Mouse (Mus musculus): ENCODE results near the gene Brd1. TPM values are rescaled to one million over a fixed set of nuclear protein-coding genes. Genes with fewer than 3 reads are reported as not detected.
A peak's percentile ranks its signal among the peaks of the same experiment; 100 is the strongest.
"Not testable (repeated sequence)": the region's sequence is repeated elsewhere in the genome, so short reads cannot be mapped to it uniquely, and the experiment has no call there.

Brd1 gene
- total and polyA plus RNA-seq, 2 experiments from 2014 or later, result 13.1 to 45.2 TPM

- DNase-seq (ENCODE audit: low spot score), result no peak
- peaks cover 11% of the 10 kb centered on the region; the same call in 1 of the 2 replicates for H3K36me3 ChIP-seq (ENCODE audit: insufficient read depth, low read length)
- H3K27me3 ChIP-seq (ENCODE audit: insufficient read depth, low read length), result no peaks in the 10 kb centered on the region
- no peak for TF ChIP-seq CTCF (IDR thresholded peaks at IDR 0.05; ENCODE audit: low read depth)
- ATAC-seq, result no peak
- no peaks in the 10 kb centered on the region for H3K9me3 ChIP-seq (ENCODE audit: low read length)
- H3K4me3 ChIP-seq (ENCODE audit: low read length), result no peak overlapping the region
- peaks cover 12% of the 10 kb centered on the region; the same call in 1 of the 2 replicates for H3K4me1 ChIP-seq (ENCODE audit: insufficient read depth, low read length)
- H3K4me2 ChIP-seq (ENCODE audit: low read depth, low read length), result no peak overlapping the region
- 92% methylated on average over 2 of the region's 2 CpGs for WGBS
- H3K27ac ChIP-seq, result no peak overlapping the region
- H3K9ac ChIP-seq (replicated peaks; ENCODE audit: low read length), result no peak overlapping the region
Observed at GRCm38 (mm10) chr15:88754896-88755295, 20.9 kb upstream of the Brd1 start.

- under 1% methylated on average over 8 of the region's 8 CpGs for WGBS
- Histone ChIP-seq H3K27ac (peak overlapping the region; percentile 89), H3K9ac (replicated peaks; ENCODE audit: low read length) (peak overlapping the region; percentile 82), H3K36me3 (ENCODE audit: insufficient read depth, low read length) (peaks cover 1% of the 10 kb centered on the region; the same call in 1 of the 2 replicates), H3K4me1 (ENCODE audit: insufficient read depth, low read length) (peaks cover 12% of the 10 kb centered on the region; the same call in 1 of the 2 replicates), H3K4me3 (ENCODE audit: low read length) (peak overlapping the region; percentile 77), H3K9me3 (ENCODE audit: low read length) (no peaks in the 10 kb centered on the region), H3K4me2 (ENCODE audit: low read depth, low read length) (peak overlapping the region; percentile 84), H3K27me3 (ENCODE audit: insufficient read depth, low read length) (no peaks in the 10 kb centered on the region)
- TF ChIP-seq CTCF (IDR thresholded peaks at IDR 0.05; ENCODE audit: low read depth), result no peak
- no peak for ATAC-seq
- DNase-seq (ENCODE audit: low spot score), result no peak
Observed at GRCm38 (mm10) chr15:88752403-88752733, 18.3 kb upstream of the Brd1 start.

- peak within 1 kb of the TSS; percentile 89 for H3K27ac ChIP-seq
- WGBS, result 1% methylated on average over 81 of the region's 119 CpGs
- DNase-seq (ENCODE audit: low spot score) (peak; percentile 61), ATAC-seq (peak; percentile 37)
- H3K9ac ChIP-seq (replicated peaks; ENCODE audit: low read length), result peak within 1 kb of the TSS; percentile 82
- H3K4me2 ChIP-seq (ENCODE audit: low read depth, low read length), result peak within 1 kb of the TSS; percentile 84
- no peaks in the 10 kb centered on the region for H3K9me3 ChIP-seq (ENCODE audit: low read length)
- no peaks in the 10 kb centered on the region for H3K36me3 ChIP-seq (ENCODE audit: insufficient read depth, low read length)
- peaks cover 12% of the 10 kb centered on the region; the same call in 1 of the 2 replicates for H3K4me1 ChIP-seq (ENCODE audit: insufficient read depth, low read length)
- TF ChIP-seq CTCF (IDR thresholded peaks at IDR 0.05; ENCODE audit: low read depth), result no peak
- no peaks in the 10 kb centered on the region for H3K27me3 ChIP-seq (ENCODE audit: insufficient read depth, low read length)
- H3K4me3 ChIP-seq (ENCODE audit: low read length), result peak within 1 kb of the TSS; percentile 77
Observed at GRCm38 (mm10) chr15:88751564-88752402, 17.8 kb upstream of the Brd1 start, which contains the start of gene Zbed4. Zbed4 (plus strand) TSS chr15:88751660.

GRCm38 (mm10) chr15:88750677-88751563 is 16.9 kb upstream of the Brd1 start:
- peak overlapping the region; percentile 89 for H3K27ac ChIP-seq

GRCm38 (mm10) chr15:88750032-88750431 is 16.0 kb upstream of the Brd1 start:
- WGBS, result 96% methylated on average over 10 of the region's 10 CpGs
- ATAC-seq (no peak), DNase-seq (ENCODE audit: low spot score) (no peak)
- H3K27me3 ChIP-seq (ENCODE audit: insufficient read depth, low read length), result no peaks in the 10 kb centered on the region
- no peak overlapping the region for H3K27ac ChIP-seq
- no peak overlapping the region for H3K4me2 ChIP-seq (ENCODE audit: low read depth, low read length)
- no peaks in the 10 kb centered on the region for H3K9me3 ChIP-seq (ENCODE audit: low read length)
- H3K36me3 ChIP-seq (ENCODE audit: insufficient read depth, low read length), result no peaks in the 10 kb centered on the region
- H3K4me1 ChIP-seq (ENCODE audit: insufficient read depth, low read length), result peaks cover 12% of the 10 kb centered on the region; the same call in 1 of the 2 replicates
- no peak for TF ChIP-seq CTCF (IDR thresholded peaks at IDR 0.05; ENCODE audit: low read depth)
- no peak overlapping the region for H3K9ac ChIP-seq (replicated peaks; ENCODE audit: low read length)
- no peak overlapping the region for H3K4me3 ChIP-seq (ENCODE audit: low read length)

More at GRCm38 (mm10) chr15:88750677-88751563, 16.9 kb upstream of the Brd1 start:
- WGBS, result 7% methylated on average over 54 of the region's 54 CpGs
- H3K9ac ChIP-seq (replicated peaks; ENCODE audit: low read length), result peak overlapping the region; percentile 82
- peak overlapping the region; percentile 84 for H3K4me2 ChIP-seq (ENCODE audit: low read depth, low read length)
- H3K27me3 ChIP-seq (ENCODE audit: insufficient read depth, low read length), result no peaks in the 10 kb centered on the region
- ATAC-seq (peak; percentile 99), DNase-seq (ENCODE audit: low spot score) (peak; percentile 99)
- H3K4me1 ChIP-seq (ENCODE audit: insufficient read depth, low read length), result peaks cover 12% of the 10 kb centered on the region; the same call in 1 of the 2 replicates
- TF ChIP-seq CTCF (IDR thresholded peaks at IDR 0.05; ENCODE audit: low read depth), result no peak
- no peaks in the 10 kb centered on the region for H3K36me3 ChIP-seq (ENCODE audit: insufficient read depth, low read length)
- H3K9me3 ChIP-seq (ENCODE audit: low read length), result no peaks in the 10 kb centered on the region
- H3K4me3 ChIP-seq (ENCODE audit: low read length), result peak overlapping the region; percentile 77

GRCm38 (mm10) chr15:88749617-88750016 is 15.6 kb upstream of the Brd1 start:
- not testable (repeated sequence) for H3K9me3 ChIP-seq (ENCODE audit: low read length); H3K9ac ChIP-seq (replicated peaks; ENCODE audit: low read length); DNase-seq (ENCODE audit: low spot score); H3K27me3 ChIP-seq (ENCODE audit: insufficient read depth, low read length); H3K36me3 ChIP-seq (ENCODE audit: insufficient read depth, low read length); H3K4me2 ChIP-seq (ENCODE audit: low read depth, low read length); H3K4me3 ChIP-seq (ENCODE audit: low read length); ATAC-seq; H3K27ac ChIP-seq
- H3K4me1 ChIP-seq (ENCODE audit: insufficient read depth, low read length), result peaks cover 12% of the 10 kb centered on the region; the same call in 1 of the 2 replicates
- 94% methylated on average over 8 of the region's 8 CpGs for WGBS

Measured in hindbrain, postnatal 0 days (tissue).